Comparison of ENCODE assay signal across 9 mouse cellular contexts in genomic region chr14:114836723-114837349, GRCm38 (mm10).
"Had no signal": no experiment of that assay in that cellular context is flagged by ENCODE, and none has a peak within 500 bp of the region (broad histone marks: within the 10 kb centered on the region; RNA-seq: fewer than 3 reads in every experiment).

No protein-coding gene starts in this region.

- H3K36me3 ChIP-seq: kidney, embryonic 15.5 days; liver, embryonic 13.5 days had no signal

- DNase-seq: liver, embryonic 13.5 days; lung, adult 2 months; lung, postnatal 14 days; lung, postnatal 4 days; thymus, adult 18-20 months; thymus, postnatal 36 days had no signal

- H3K4me2 ChIP-seq: kidney, embryonic 15.5 days; liver, embryonic 13.5 days had no signal

- H3K9ac ChIP-seq: kidney, embryonic 15.5 days; liver, embryonic 13.5 days had no signal

- H3K4me1 ChIP-seq: liver, embryonic 13.5 days had no signal

- H3K27me3 ChIP-seq: kidney, embryonic 15.5 days; liver, embryonic 13.5 days had no signal

- H3K27ac ChIP-seq: hindbrain, postnatal 0 days; kidney, embryonic 15.5 days; liver, embryonic 13.5 days had no signal

- ATAC-seq: inflammation-experienced regulatory T-cells, adult 6 months had no signal

- H3K4me3 ChIP-seq: kidney, embryonic 15.5 days; liver, embryonic 13.5 days had no signal

- H3K9me3 ChIP-seq: kidney, embryonic 15.5 days; liver, embryonic 13.5 days had no signal
